Mouse (Mus musculus) MEL (cell line): Measurements from ENCODE around the gene Ier2. TPM values are rescaled to one million over a fixed set of nuclear protein-coding genes. Genes with fewer than 3 reads are reported as not detected.

Experiments
- DNase-seq: peaks from one replicate; pipeline ENCODE4 v3.0.0; 2011; ENCODE audit warnings: low read depth, low spot score
- H3K27ac ChIP-seq: 2 replicates; pipeline ENCODE4 v1.5.1; 2012; ENCODE audit warnings: low read depth, mild to moderate bottlenecking, control low read depth, low read length, moderate library complexity; ENCODE audit not compliant: control insufficient read depth
- H3K27me3 ChIP-seq, 2 experiments: fragments of 150-350 bp in 1 of 2; sonication (generic) in 1 of 2; 2 replicates each; pipeline ENCODE4 v1.6.1; 2012; ENCODE audit warnings: low read length in 2 of 2, mild to moderate bottlenecking in 2 of 2, improper control_type of control experiment in 1 of 2, moderate library complexity in 1 of 2; ENCODE audit not compliant: insufficient read depth in 2 of 2, control insufficient read depth in 1 of 2
- H3K36me3 ChIP-seq, 2 experiments: 2 replicates each; pipeline ENCODE4 v1.6.1; 2012 to 2014; ENCODE audit warnings: low read length in 2 of 2, improper control_type of control experiment in 1 of 2, inconsistent platforms in 1 of 2, mild to moderate bottlenecking in 1 of 2; ENCODE audit not compliant: insufficient read depth in 2 of 2, control insufficient read depth in 1 of 2
- H3K4me1 ChIP-seq, 2 experiments: fragments of 150-350 bp in 1 of 2; sonication (generic) in 1 of 2; 2 replicates each; pipeline ENCODE4 v1.6.1; 2012; ENCODE audit warnings: low read length in 2 of 2, improper control_type of control experiment in 1 of 2, mild to moderate bottlenecking in 1 of 2; ENCODE audit not compliant: insufficient read depth in 2 of 2, control insufficient read depth in 1 of 2
- H3K4me3 ChIP-seq, 2 experiments: fragments of 150-350 bp in 1 of 2; sonication (generic) in 1 of 2; 2 replicates each; pipeline ENCODE4 v1.5.1; 2012; ENCODE audit warnings: low read depth in 2 of 2, low read length in 2 of 2, mild to moderate bottlenecking in 2 of 2, moderate library complexity in 2 of 2, control low read depth in 1 of 2, improper control_type of control experiment in 1 of 2; ENCODE audit not compliant: control insufficient read depth in 1 of 2, insufficient read depth in 1 of 2
- H3K79me2 ChIP-seq: 2 replicates; pipeline ENCODE4 v1.6.1; 2012; ENCODE audit warnings: mild to moderate bottlenecking, low read length, moderate library complexity; ENCODE audit not compliant: control insufficient read depth, poor library complexity, insufficient read depth
- H3K9ac ChIP-seq: 2 replicates; pipeline ENCODE4 v1.6.1; 2012; ENCODE audit warnings: low read depth, mild to moderate bottlenecking, control low read depth, low read length, moderate library complexity; ENCODE audit not compliant: control insufficient read depth, poor library complexity, severe bottlenecking
- H3K9me3 ChIP-seq: fragments of 150-350 bp; sonication (generic); replicated peaks from 2 replicates; pipeline ENCODE4 v1.6.1; 2012; ENCODE audit warnings: mild to moderate bottlenecking, low read length, improper control_type of control experiment, moderate library complexity; ENCODE audit not compliant: insufficient read depth
- BHLHE40 ChIP-seq: IDR thresholded peaks from 2 replicates; pipeline ENCODE4 v1.6.1; 2012; ENCODE audit warnings: low read depth, mild to moderate bottlenecking, inconsistent platforms, low read length, improper control_type of control experiment, borderline replicate concordance
- CHD1 ChIP-seq: IDR thresholded peaks from 2 replicates; pipeline ENCODE4 v1.6.1; 2012; ENCODE audit warnings: low read depth, mild to moderate bottlenecking, inconsistent platforms, low read length, improper control_type of control experiment
- CHD2 ChIP-seq: IDR thresholded peaks from 2 replicates; pipeline ENCODE4 v1.6.1; 2011; ENCODE audit warnings: low read length, improper control_type of control experiment
- CTCF ChIP-seq, 3 experiments: IDR thresholded peaks in 2 of 3; conservative IDR thresholded peaks in 1 of 3; 2 replicates each; pipeline ENCODE4 v1.5.1; 2011 to 2012; ENCODE audit warnings: low read length in 3 of 3, low read depth in 2 of 3, mild to moderate bottlenecking in 2 of 3, improper control_type of control experiment in 1 of 3, inconsistent platforms in 1 of 3, mixed read lengths in 1 of 3, moderate library complexity in 1 of 3; ENCODE audit not compliant: control insufficient read depth in 1 of 3, insufficient read depth in 1 of 3, poor library complexity in 1 of 3, severe bottlenecking in 1 of 3
- E2F4 ChIP-seq: IDR thresholded peaks from 2 replicates; pipeline ENCODE4 v1.6.1; 2011; ENCODE audit warnings: low read depth, low read length, improper control_type of control experiment, borderline replicate concordance
- ETS1 ChIP-seq: IDR thresholded peaks from 2 replicates; pipeline ENCODE4 v1.6.1; 2012; ENCODE audit warnings: low read depth, mild to moderate bottlenecking, inconsistent platforms, low read length, improper control_type of control experiment, moderate library complexity
- GABPA ChIP-seq: IDR thresholded peaks from 2 replicates; pipeline ENCODE4 v1.6.1; 2012; ENCODE audit warnings: low read depth, mild to moderate bottlenecking, inconsistent platforms, low read length, improper control_type of control experiment, moderate library complexity
- GATA1 ChIP-seq: IDR thresholded peaks from 2 replicates; pipeline ENCODE4 v1.6.1; 2011; ENCODE audit warnings: low read depth, low read length, improper control_type of control experiment
- HCFC1 ChIP-seq: IDR thresholded peaks from 2 replicates; pipeline ENCODE4 v1.6.1; 2012; ENCODE audit warnings: low read depth, mild to moderate bottlenecking, inconsistent platforms, low read length, improper control_type of control experiment, moderate library complexity
- JUND ChIP-seq: IDR thresholded peaks from 2 replicates; pipeline ENCODE4 v1.6.1; 2011; ENCODE audit warnings: low read depth, mild to moderate bottlenecking, improper control_type of control experiment, low read length
- KAT2A ChIP-seq: conservative IDR thresholded peaks from 2 replicates; pipeline ENCODE4 v1.6.1; 2012; ENCODE audit warnings: low read depth, low read length, improper control_type of control experiment, inconsistent platforms
- MAFK ChIP-seq: IDR thresholded peaks from 2 replicates; pipeline ENCODE4 v1.6.1; 2011; ENCODE audit warnings: low read depth, mild to moderate bottlenecking, low read length, improper control_type of control experiment, borderline replicate concordance
- MAX ChIP-seq: IDR thresholded peaks from 2 replicates; pipeline ENCODE4 v1.6.1; 2011; ENCODE audit warnings: low read length, improper control_type of control experiment
- MAZ ChIP-seq: IDR thresholded peaks from 2 replicates; pipeline ENCODE4 v1.6.1; 2012; ENCODE audit warnings: low read depth, mild to moderate bottlenecking, inconsistent platforms, low read length, improper control_type of control experiment
- MEF2A ChIP-seq: IDR thresholded peaks from 2 replicates; pipeline ENCODE4 v1.6.1; 2014; ENCODE audit warnings: low read depth, mild to moderate bottlenecking, inconsistent platforms, low read length, improper control_type of control experiment; ENCODE audit not compliant: poor library complexity, insufficient replicate concordance, severe bottlenecking; ENCODE audit errors: extremely low read depth
- MXI1 ChIP-seq: IDR thresholded peaks from 2 replicates; pipeline ENCODE4 v1.6.1; 2011; ENCODE audit warnings: mild to moderate bottlenecking, low read depth, low read length, improper control_type of control experiment
- MYB ChIP-seq: IDR thresholded peaks from 2 replicates; pipeline ENCODE4 v1.6.1; 2011; ENCODE audit warnings: mild to moderate bottlenecking, low read depth, low read length, improper control_type of control experiment
- MYC ChIP-seq: IDR thresholded peaks from 2 replicates; pipeline ENCODE4 v1.6.1; 2011; ENCODE audit warnings: low read depth, mild to moderate bottlenecking, low read length, improper control_type of control experiment, moderate library complexity
- NELFE ChIP-seq: IDR thresholded peaks from 2 replicates; pipeline ENCODE4 v1.6.1; 2011; ENCODE audit warnings: low read depth, low read length, improper control_type of control experiment
- NRF1 ChIP-seq: IDR thresholded peaks from 2 replicates; pipeline ENCODE4 v1.6.1; 2014; ENCODE audit warnings: low read depth, mild to moderate bottlenecking, inconsistent platforms, low read length, improper control_type of control experiment, moderate library complexity; ENCODE audit not compliant: poor library complexity, insufficient read depth, severe bottlenecking
- POLR2A ChIP-seq, 2 experiments: IDR thresholded peaks; 2 replicates each; pipeline ENCODE4 v1.6.1; 2011 to 2012; ENCODE audit warnings: low read length in 2 of 2, mild to moderate bottlenecking in 2 of 2, control low read depth in 1 of 2, improper control_type of control experiment in 1 of 2, low read depth in 1 of 2, moderate library complexity in 1 of 2; ENCODE audit not compliant: control insufficient read depth in 1 of 2, insufficient read depth in 1 of 2, poor library complexity in 1 of 2
- POLR2AphosphoS2 ChIP-seq: IDR thresholded peaks from 2 replicates; pipeline ENCODE4 v1.6.1; 2011; ENCODE audit warnings: low read length, improper control_type of control experiment
- POLR2AphosphoS5 ChIP-seq: IDR thresholded peaks from 2 replicates; pipeline ENCODE4 v1.6.1; 2012; ENCODE audit warnings: low read depth, borderline replicate concordance, mild to moderate bottlenecking, inconsistent platforms, low read length, moderate library complexity, mixed read lengths
- RAD21 ChIP-seq: IDR thresholded peaks from 2 replicates; pipeline ENCODE4 v1.6.1; 2011; ENCODE audit warnings: mild to moderate bottlenecking, low read depth, low read length, improper control_type of control experiment
- RCOR1 ChIP-seq: IDR thresholded peaks from 2 replicates; pipeline ENCODE4 v1.6.1; 2012; ENCODE audit warnings: low read depth, mild to moderate bottlenecking, inconsistent platforms, low read length, improper control_type of control experiment
- SMC3 ChIP-seq: IDR thresholded peaks from 2 replicates; pipeline ENCODE4 v1.6.1; 2011; ENCODE audit warnings: low read depth, low read length, improper control_type of control experiment
- TAL1 ChIP-seq: IDR thresholded peaks from 2 replicates; pipeline ENCODE4 v1.6.1; 2012; ENCODE audit warnings: mild to moderate bottlenecking, inconsistent platforms, low read length, moderate library complexity, mixed read lengths
- TBP ChIP-seq: IDR thresholded peaks from 2 replicates; pipeline ENCODE4 v1.8.0; 2011; ENCODE audit warnings: low read depth, low read length, improper control_type of control experiment
- UBTF ChIP-seq: IDR thresholded peaks from 2 replicates; pipeline ENCODE4 v1.6.1; 2012; ENCODE audit warnings: low read depth, mild to moderate bottlenecking, inconsistent platforms, low read length, improper control_type of control experiment, moderate library complexity, borderline replicate concordance; ENCODE audit not compliant: insufficient read depth
- USF1 ChIP-seq: IDR thresholded peaks from 2 replicates; pipeline ENCODE4 v1.6.1; 2014; ENCODE audit warnings: low read depth, mild to moderate bottlenecking, inconsistent platforms, low read length, improper control_type of control experiment, moderate library complexity
- USF2 ChIP-seq, 2 experiments: IDR thresholded peaks; 2 replicates each; pipeline ENCODE4 v1.6.1; 2011 to 2012; ENCODE audit warnings: improper control_type of control experiment in 2 of 2, low read length in 2 of 2, borderline replicate concordance in 1 of 2, inconsistent platforms in 1 of 2, low read depth in 1 of 2, mild to moderate bottlenecking in 1 of 2; ENCODE audit not compliant: insufficient read depth in 1 of 2
- ZC3H11A ChIP-seq: IDR thresholded peaks from 2 replicates; pipeline ENCODE4 v1.6.1; 2012; ENCODE audit warnings: low read depth, mild to moderate bottlenecking, inconsistent platforms, low read length, improper control_type of control experiment
- ZKSCAN1 ChIP-seq: IDR thresholded peaks from 2 replicates; pipeline ENCODE4 v1.6.1; 2012; ENCODE audit warnings: low read depth, mild to moderate bottlenecking, inconsistent platforms, low read length, improper control_type of control experiment, moderate library complexity
- ZMIZ1 ChIP-seq: IDR thresholded peaks from 2 replicates; pipeline ENCODE4 v1.6.1; 2012; ENCODE audit warnings: low read depth, mild to moderate bottlenecking, inconsistent platforms, low read length, improper control_type of control experiment, moderate library complexity
- ZNF384 ChIP-seq: IDR thresholded peaks from 2 replicates; pipeline ENCODE4 v1.6.1; 2012; ENCODE audit warnings: low read depth, mild to moderate bottlenecking, inconsistent platforms, low read length, improper control_type of control experiment
- polyA plus RNA-seq, 2 experiments: library from polyadenylated mRNA; stranded (reverse) in 1 of 2; unstranded in 1 of 2; fragments of >175 nt in 1 of 2; fragments of >200 nt in 1 of 2; gene quantifications; 2 replicates each; pipeline versions ENCODE4 v1.2.1 to v1.2.4; 2012; ENCODE audit warnings: low replicate concordance in 2 of 2, low read depth in 1 of 2; ENCODE audit not compliant: insufficient read length in 2 of 2, insufficient read depth in 1 of 2, missing spikeins in 1 of 2
- total RNA-seq: library from RNA; depleted of rRNA; stranded (reverse); fragments of 300-350 nt; gene quantifications from 2 replicates; pipeline ENCODE4 v1.2.3, GENCODE M21; 2012

Gene Ier2
- total and polyA plus RNA-seq, 3 experiments = 22.5 to 258 (median 37.7) TPM

DNA sequence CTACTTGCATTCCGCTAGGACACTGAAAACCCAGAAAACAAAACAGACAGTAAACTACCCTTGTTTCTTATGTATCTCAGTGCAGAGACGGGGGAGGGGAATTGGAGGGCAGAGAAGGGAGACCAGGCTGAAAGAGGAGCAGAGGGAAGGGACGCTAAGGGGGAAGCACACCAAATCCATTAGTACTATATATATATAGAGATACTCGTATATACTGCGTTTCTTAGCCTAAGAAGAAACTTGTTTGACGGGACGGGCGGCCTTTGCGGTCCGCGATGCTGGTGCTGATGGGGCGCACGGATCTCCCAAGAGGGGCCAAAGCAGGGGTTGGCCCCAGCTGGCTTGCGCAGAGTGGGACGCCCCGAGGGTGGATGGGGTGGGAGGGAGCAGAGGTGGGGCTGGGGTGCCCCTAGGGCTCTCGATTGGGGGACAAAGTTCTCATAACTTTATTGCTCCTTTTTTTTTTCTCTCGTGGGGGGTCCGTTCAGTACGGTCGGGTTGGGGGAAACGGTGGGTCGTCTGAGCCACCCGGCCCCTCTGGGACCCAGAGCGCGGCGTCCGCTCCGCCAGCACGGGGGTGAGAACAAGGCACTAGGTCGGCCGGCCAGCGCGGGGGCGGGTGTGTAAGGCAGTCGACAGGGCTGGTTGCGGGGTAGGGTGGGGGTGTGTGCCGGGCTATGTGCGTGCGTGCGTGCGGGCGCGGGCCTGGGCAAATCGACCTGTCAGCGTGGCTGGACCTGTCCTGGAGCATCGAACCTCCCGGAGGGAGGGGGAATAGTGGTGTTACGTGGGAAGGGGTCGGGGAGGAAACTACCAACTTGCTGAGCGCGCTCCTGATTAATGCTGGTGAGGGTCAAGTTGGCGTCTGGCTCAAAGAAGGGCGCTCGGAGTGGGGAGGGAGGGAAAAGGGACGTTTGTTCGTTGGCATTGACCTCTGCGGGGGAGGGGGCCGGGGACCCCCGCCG, 42.5 kb upstream of the Ier2 start:
- H3K27ac ChIP-seq = peak overlapping the region; percentile 98
- H3K9ac ChIP-seq = peak overlapping the region; percentile 98
- peak overlapping the region; percentile 36 to 62 for H3K4me3 ChIP-seq
- peak; percentile 82 for DNase-seq
- no peaks in the 10 kb centered on the region for H3K9me3 ChIP-seq
- H3K4me1 ChIP-seq = peaks cover 4 to 17% of the 10 kb centered on the region in 2 experiments
- peaks cover 32% of the 10 kb centered on the region for H3K79me2 ChIP-seq
- H3K27me3 ChIP-seq = no peaks in the 10 kb centered on the region
- H3K36me3 ChIP-seq = peaks cover 0 to 16% of the 10 kb centered on the region in 2 experiments; a peak in 2 of 4 replicates
- TF ChIP-seq RCOR1 = no peak; the same call in 1 of the 2 replicates
- peak; percentile 6 for TF ChIP-seq SMC3
- peak; percentile 42; the same call in 1 of the 2 replicates for TF ChIP-seq MXI1
- no peak for TF ChIP-seq CTCF (IDR thresholded peaks at IDR 0.05 in 2 of 3, conservative IDR thresholded peaks at IDR 0.05 in 1 of 3; ENCODE audit: control insufficient read depth in 1 of 3, insufficient read depth in 1 of 3, low read depth in 2 of 3, low read length in 3 of 3, poor library complexity in 1 of 3, severe bottlenecking in 1 of 3)
- peak; percentile 69 for TF ChIP-seq CHD1
- TF ChIP-seq E2F4 = no peak
- TF ChIP-seq ETS1 = no peak
- no peak; the same call in 1 of the 2 replicates for TF ChIP-seq HCFC1
- no peak for TF ChIP-seq BHLHE40
- TF ChIP-seq TBP = no peak
- TF ChIP-seq GABPA = no peak
- peak; percentile 71 for TF ChIP-seq MYB
- TF ChIP-seq GATA1 = no peak
- peak; percentile 96; the same call in 1 of the 2 replicates for TF ChIP-seq POLR2AphosphoS5
- TF ChIP-seq KAT2A = no peak
- peak; percentile 36; the same call in 1 of the 2 replicates for TF ChIP-seq UBTF
- no peak for TF ChIP-seq MAFK
- no peak for TF ChIP-seq USF1
- TF ChIP-seq JUND = no peak
- no peak; the same call in 1 of the 2 replicates for TF ChIP-seq NELFE
- peak; percentile 98 for TF ChIP-seq POLR2AphosphoS2
- peak; percentile 54 for TF ChIP-seq MAZ
- TF ChIP-seq USF2 (IDR thresholded peaks at IDR 0.05; ENCODE audit: borderline replicate concordance in 1 of 2, insufficient read depth in 1 of 2, low read depth in 1 of 2, low read length in 2 of 2) = no peak
- TF ChIP-seq MYC = no peak
- no peak for TF ChIP-seq ZKSCAN1
- TF ChIP-seq MAX = no peak
- TF ChIP-seq RAD21 = no peak
- TF ChIP-seq MEF2A = no peak
- peak; percentile 57; the same call in 1 of the 2 replicates for TF ChIP-seq CHD2
- peak; percentile 31 for TF ChIP-seq ZMIZ1
- TF ChIP-seq POLR2A (IDR thresholded peaks at IDR 0.05; ENCODE audit: control insufficient read depth in 1 of 2, insufficient read depth in 1 of 2, low read depth in 1 of 2, low read length in 2 of 2, poor library complexity in 1 of 2) = peak; percentile 51 to 76
- TF ChIP-seq ZNF384 = peak; percentile 65
- no peak for TF ChIP-seq TAL1
- TF ChIP-seq NRF1 = no peak
- TF ChIP-seq ZC3H11A = no peak
